Mouse (Mus musculus) kidney, adult 2 months (tissue): ENCODE results near the gene Syne3.

Source experiments
- CTCF ChIP-seq: fragments of 200-500 bp; conservative IDR thresholded peaks from 2 replicates; pipeline ENCODE4 v1.5.1; 2011; ENCODE audit warnings: low read depth, mild to moderate bottlenecking, control low read depth, low read length, moderate library complexity, mixed read lengths; ENCODE audit not compliant: insufficient read depth, insufficient read length
- POLR2A ChIP-seq: fragments of 200-500 bp; IDR thresholded peaks from one replicate; pipeline ENCODE4 v1.6.1; 2011; ENCODE audit warnings: low read depth, low read length, control low read depth

DNA sequence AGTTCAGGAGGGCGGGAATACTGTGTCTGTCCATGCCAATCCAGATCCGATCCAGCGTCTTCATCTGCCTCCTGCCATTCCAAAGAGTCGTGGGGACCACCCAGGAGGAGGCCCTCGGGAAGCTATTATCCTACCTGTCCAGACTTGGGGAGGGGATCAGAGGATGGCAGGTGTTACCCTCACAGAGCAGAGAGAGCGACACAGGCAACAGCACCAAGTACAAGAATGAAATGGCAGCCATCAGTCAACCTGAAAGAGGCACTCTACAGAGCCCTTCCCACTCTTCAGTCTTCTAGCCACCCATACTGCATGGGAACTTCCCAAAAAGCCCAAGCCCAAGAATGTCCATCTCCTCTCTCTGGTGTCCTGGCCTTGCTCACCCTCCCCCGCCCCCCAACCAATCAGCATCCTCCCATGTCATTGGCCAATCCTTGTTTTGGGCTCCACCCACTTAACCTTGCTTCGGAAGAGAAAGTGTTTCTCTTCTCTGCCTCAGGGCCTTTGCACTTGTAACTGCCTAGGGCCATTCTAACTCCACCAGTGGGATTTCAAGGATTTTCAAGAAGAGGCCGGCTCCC is 693 bp upstream of the Syne3 start:
- TF ChIP-seq POLR2A (no peak), CTCF (no peak)
